Mouse (Mus musculus) lung, postnatal 4 days (tissue): Measurements from ENCODE around the gene Mrgprb3.

Experiments used
- DNase-seq, 2 experiments: peaks; one replicate each; pipeline ENCODE4 v3.0.0; 2021

The Mrgprb3 gene

DNA sequence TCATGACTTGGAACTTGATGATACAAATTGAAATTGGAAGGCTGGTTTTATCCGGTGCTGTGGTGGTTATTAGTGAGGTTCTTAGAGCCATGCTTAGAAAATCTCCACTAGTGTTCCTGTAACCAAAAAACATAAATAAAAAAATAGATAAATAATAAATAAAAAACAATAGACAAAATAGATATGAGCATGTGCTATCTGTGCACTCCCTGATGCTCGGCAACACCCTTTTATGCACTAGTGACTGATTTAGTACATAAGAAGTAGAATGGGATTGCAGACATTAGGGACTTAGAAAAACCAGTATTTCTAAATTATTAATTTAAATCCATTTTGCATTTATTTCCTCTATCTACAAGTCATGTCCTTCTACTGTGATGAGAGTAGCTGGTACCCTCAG is at the start of gene Mrgprb3:
TSS of gene Mrgprb3 (minus strand) at position 101 of the 400 bp plus-strand sequence.
- DNase-seq, result no peak
